Mouse (Mus musculus): ENCODE results near the gene Mb21d2. TPM values are rescaled to one million over a fixed set of nuclear protein-coding genes. Genes with fewer than 3 reads are reported as not detected.

Gene Mb21d2
- total RNA-seq, 2 experiments from 2014 or later: not detected

DNA sequence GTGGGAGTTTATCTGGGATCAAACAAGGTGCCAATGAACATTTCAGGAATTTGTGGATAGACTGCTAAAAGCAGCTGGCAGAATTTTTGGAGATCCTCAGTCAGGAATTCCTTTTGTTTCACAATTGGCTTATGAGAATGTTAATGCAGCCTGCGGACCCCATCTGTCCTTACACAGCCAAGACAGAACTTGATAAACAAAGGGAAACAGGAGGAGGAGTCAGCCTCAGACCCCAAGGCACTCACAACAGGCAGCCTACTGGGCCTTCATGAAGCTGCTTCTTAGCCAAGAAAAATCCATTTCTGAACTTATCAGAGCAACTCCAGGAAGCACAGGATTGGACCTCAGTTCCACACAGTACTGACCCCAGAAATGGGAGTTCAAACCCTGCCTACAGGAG, 120.4 kb downstream of the Mb21d2 start:
- ATAC-seq (replicated peaks; ENCODE audit: poor library complexity, severe bottlenecking): no peak

- no peak; the same call in 1 of the 2 replicates for ATAC-seq (replicated peaks; ENCODE audit: poor library complexity, severe bottlenecking)
Observed at GRCm38 (mm10) chr16:28793115-28793514, 136.4 kb downstream of the Mb21d2 start.

Other genes with a start within 250 kb of the Mb21d2 start
- not detected in 2 replicates for gene Fgf12, start 176.6 kb downstream of the Mb21d2 start, total RNA-seq (2014; fragmentation: Nextera tagmentation)
- 0.93 TPM in 1 of 2 replicates, not detected in the other for gene Fgf12, start 176.6 kb downstream of the Mb21d2 start, total RNA-seq (2017)

All from granulocyte monocyte progenitor cell, adult 5-6 weeks (primary cell).